Mouse (Mus musculus) limb, embryonic 14.5 days (tissue): ENCODE data around the gene Adcy10. TPM values are rescaled to one million over a fixed set of nuclear protein-coding genes. Genes with fewer than 3 reads are reported as not detected.

Source experiments
- ATAC-seq: fragments of 200-750 bp; cut with Nextera tagmentation; 2 replicates; pipeline ENCODE4 v1.8.0; 2017; ENCODE audit warnings: low read depth, moderate number of reproducible peaks, moderate TSS enrichment; ENCODE audit not compliant: low FRiP score
- DNase-seq: peaks from one replicate; pipeline ENCODE4 v3.0.0-alpha.2; 2015; ENCODE audit warnings: low spot score
- H3K27ac ChIP-seq: fragments of 300-500 bp; sonication (generic); replicated peaks from 2 replicates; pipeline ENCODE4 v1.5.1; 2014; ENCODE audit warnings: low read depth, mild to moderate bottlenecking, low read length, moderate library complexity, mixed read lengths
- H3K27me3 ChIP-seq: fragments of 300-500 bp; sonication (generic); 2 replicates; pipeline ENCODE4 v1.6.1; 2014; ENCODE audit warnings: low read length, mixed read lengths; ENCODE audit not compliant: control insufficient read depth, insufficient read depth
- H3K36me3 ChIP-seq: fragments of 300-500 bp; sonication (generic); 2 replicates; pipeline ENCODE4 v1.6.1; 2014; ENCODE audit warnings: mild to moderate bottlenecking, low read length, moderate library complexity, mixed read lengths; ENCODE audit not compliant: control insufficient read depth, insufficient read depth
- H3K4me1 ChIP-seq: fragments of 300-500 bp; sonication (generic); 2 replicates; pipeline ENCODE4 v1.6.1; 2014; ENCODE audit warnings: antibody characterized with exemption, low read length, mixed read lengths; ENCODE audit not compliant: control insufficient read depth, insufficient read depth
- H3K4me2 ChIP-seq: fragments of 300-500 bp; sonication (generic); replicated peaks from 2 replicates; pipeline ENCODE4 v1.6.1; 2014; ENCODE audit warnings: low read depth, mild to moderate bottlenecking, low read length, moderate library complexity; ENCODE audit not compliant: severe bottlenecking
- H3K4me3 ChIP-seq: fragments of 300-500 bp; sonication (generic); replicated peaks from 2 replicates; pipeline ENCODE4 v1.5.1; 2014; ENCODE audit warnings: low read length
- H3K9ac ChIP-seq: fragments of 300-500 bp; sonication (generic); 2 replicates; pipeline ENCODE4 v1.6.1; 2014; ENCODE audit warnings: mild to moderate bottlenecking, low read depth, low read length, moderate library complexity; ENCODE audit not compliant: severe bottlenecking
- H3K9me3 ChIP-seq: fragments of 300-500 bp; sonication (generic); 2 replicates; pipeline ENCODE4 v1.6.1; 2016; ENCODE audit warnings: low read length; ENCODE audit not compliant: control insufficient read depth
- POLR2A ChIP-seq: fragments of 200-500 bp; IDR thresholded peaks from 2 replicates; pipeline ENCODE4 v1.8.0; 2012; ENCODE audit warnings: inconsistent platforms, mild to moderate bottlenecking, moderate library complexity, borderline replicate concordance; ENCODE audit not compliant: insufficient read depth, insufficient read length; ENCODE audit errors: extremely low read depth
- WGBS: fragments of 180-500 bp; shearing (Covaris S2); extraction: QIAGEN DNeasy Blood & Tissue Kit; methylation state at CpG from one replicate; pipeline ENCODE4 v1.1.7; 2014; 5-methylcytosine and 5-hydroxymethylcytosine counted together
- polyA plus RNA-seq, 2 experiments: library from polyadenylated mRNA; depleted of rRNA in 1 of 2; stranded (reverse) in 1 of 2; unstranded in 1 of 2; fragments of >200 nt; fragmentation: Nextera tagmentation in 1 of 2; extraction: Ambion mirVana in 1 of 2; gene quantifications; 2 replicates each; pipeline versions ENCODE4 v1.2.1 to v1.2.3; 2012 to 2014

Adcy10 gene
- polyA plus RNA-seq, 2 experiments: 0.08 TPM; not detected in 1

GRCm38 (mm10) chr1:165603218-165603617 is 118.2 kb downstream of the Adcy10 start:
- H3K9ac ChIP-seq: no peak overlapping the region
- H3K36me3 ChIP-seq: peaks cover 85% of the 10 kb centered on the region
- no peak overlapping the region for H3K4me2 ChIP-seq
- no peaks in the 10 kb centered on the region for H3K27me3 ChIP-seq
- H3K4me3 ChIP-seq: no peak overlapping the region
- DNase-seq (no peak), ATAC-seq (no peak)
- no peak overlapping the region for H3K27ac ChIP-seq
- TF ChIP-seq POLR2A: no peak
- no peaks in the 10 kb centered on the region for H3K4me1 ChIP-seq
- no peaks in the 10 kb centered on the region for H3K9me3 ChIP-seq
- whole genome bisulfite sequencing: 87% methylated on average over 14 of the region's 14 CpGs

- WGBS: 86% methylated on average over 8 of the region's 8 CpGs
- Histone ChIP-seq H3K4me3 (no peak overlapping the region), H3K36me3 (peaks cover 79% of the 10 kb centered on the region), H3K4me1 (no peaks in the 10 kb centered on the region), H3K4me2 (no peak overlapping the region), H3K9ac (no peak overlapping the region), H3K27me3 (no peaks in the 10 kb centered on the region), H3K9me3 (no peaks in the 10 kb centered on the region), H3K27ac (no peak overlapping the region)
- no peak for TF ChIP-seq POLR2A
- no peak for ATAC-seq
- DNase-seq: no peak
Observed at GRCm38 (mm10) chr1:165604203-165604602, 119.2 kb downstream of the Adcy10 start.

- WGBS: 95% methylated on average over 3 of the region's 3 CpGs
- Histone ChIP-seq H3K27me3 (no peaks in the 10 kb centered on the region), H3K4me3 (no peak overlapping the region), H3K9me3 (no peaks in the 10 kb centered on the region), H3K4me2 (no peak overlapping the region), H3K36me3 (peaks cover 76% of the 10 kb centered on the region), H3K4me1 (no peaks in the 10 kb centered on the region), H3K27ac (no peak overlapping the region), H3K9ac (no peak overlapping the region)
- DNase-seq: no peak
- no peak for ATAC-seq
- TF ChIP-seq POLR2A: no peak
Observed at GRCm38 (mm10) chr1:165605108-165605507, 120.1 kb downstream of the Adcy10 start.

GRCm38 (mm10) chr1:165605774-165606173 is 120.8 kb downstream of the Adcy10 start:
- Histone ChIP-seq H3K4me1 (peaks cover 2% of the 10 kb centered on the region; the same call in 1 of the 2 replicates), H3K9ac (no peak overlapping the region), H3K4me3 (no peak overlapping the region), H3K36me3 (peaks cover 75% of the 10 kb centered on the region), H3K27ac (no peak overlapping the region), H3K4me2 (no peak overlapping the region), H3K9me3 (no peaks in the 10 kb centered on the region), H3K27me3 (no peaks in the 10 kb centered on the region)
- WGBS: 86% methylated on average over 6 of the region's 6 CpGs
- TF ChIP-seq POLR2A: no peak
- ATAC-seq: no peak
- DNase-seq: peak; percentile 34

- Histone ChIP-seq H3K4me2 (no peak overlapping the region), H3K9me3 (no peaks in the 10 kb centered on the region), H3K27ac (no peak overlapping the region), H3K4me3 (no peak overlapping the region), H3K9ac (no peak overlapping the region), H3K4me1 (peaks cover 2% of the 10 kb centered on the region; the same call in 1 of the 2 replicates), H3K27me3 (no peaks in the 10 kb centered on the region), H3K36me3 (peaks cover 51% of the 10 kb centered on the region)
- 52% methylated on average over 4 of the region's 4 CpGs for WGBS
- no peak for TF ChIP-seq POLR2A
- DNase-seq (no peak), ATAC-seq (no peak)
Observed at GRCm38 (mm10) chr1:165608904-165609303, 123.9 kb downstream of the Adcy10 start.
